Mouse (Mus musculus): ENCODE data around the gene Sos2.
"Not testable (repeated sequence)": the region's sequence is repeated elsewhere in the genome, so short reads cannot be mapped to it uniquely, and the experiment has no call there.

The Sos2 gene

DNA sequence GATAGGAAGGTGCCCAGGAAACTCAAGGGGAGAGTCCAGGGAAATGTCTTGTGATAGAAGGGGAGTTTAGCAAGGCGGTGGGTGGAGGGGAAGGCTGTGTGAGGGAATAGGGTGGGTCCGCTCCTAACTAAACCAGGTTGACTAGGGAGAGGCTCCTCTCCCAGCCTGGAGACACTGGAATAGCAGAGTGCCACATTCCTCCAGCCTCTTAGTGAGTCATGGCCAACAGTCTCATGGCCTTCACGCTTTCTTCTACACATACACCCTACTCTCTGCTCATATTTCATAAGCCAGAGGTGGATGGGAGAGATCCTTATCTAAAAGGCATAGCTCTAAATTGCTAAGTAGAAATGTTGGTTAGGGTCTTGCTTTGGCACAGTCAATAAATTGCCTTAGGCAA lies 111.7 kb downstream of the Sos2 start:
- DNase-seq (ENCODE audit: low spot score) = no peak

GRCm38 (mm10) chr12:69568266-69568665 lies 113.4 kb downstream of the Sos2 start:
- DNase-seq (ENCODE audit: low spot score) = no peak

- DNase-seq (ENCODE audit: low spot score) = not testable (repeated sequence)
Observed at GRCm38 (mm10) chr12:69561006-69561405, 120.6 kb downstream of the Sos2 start.

DNA sequence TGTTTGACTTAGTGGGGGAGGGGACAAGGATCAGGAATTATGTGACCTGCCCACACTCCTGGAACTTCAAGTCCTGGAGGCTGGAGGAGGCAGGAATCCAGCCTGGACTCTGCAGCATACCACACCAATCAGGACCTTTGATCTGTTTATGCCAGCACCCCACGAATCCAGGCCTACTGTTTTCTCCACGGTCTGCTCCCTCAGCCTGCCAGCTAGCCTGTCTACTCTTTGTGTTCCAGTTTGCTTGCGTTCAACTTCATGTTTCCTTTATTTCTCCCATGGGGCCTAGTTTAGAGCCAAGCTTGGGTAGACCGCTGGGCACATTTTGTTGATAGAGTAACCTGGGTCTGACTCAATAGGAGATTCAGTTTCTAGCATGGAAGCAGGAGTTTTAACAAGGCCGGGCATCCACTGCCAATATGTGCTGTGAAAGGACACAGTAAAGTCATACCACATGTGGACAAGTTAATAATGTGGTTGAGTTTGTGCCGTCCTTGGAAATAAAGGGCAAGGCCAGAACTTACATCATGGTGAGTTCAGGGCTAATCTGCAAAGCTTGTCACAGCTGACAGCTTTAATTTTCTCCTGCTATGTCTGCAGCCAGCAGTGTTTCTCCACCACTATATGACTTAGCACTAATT lies 125.3 kb downstream of the Sos2 start:
- DNase-seq (ENCODE audit: low spot score) = no peak

- no peak for DNase-seq (ENCODE audit: low spot score)
Observed at GRCm38 (mm10) chr12:69545456-69546178, 136.0 kb downstream of the Sos2 start.

GRCm38 (mm10) chr12:69544994-69545393 lies 136.7 kb downstream of the Sos2 start:
- DNase-seq (ENCODE audit: low spot score) = no peak

DNA sequence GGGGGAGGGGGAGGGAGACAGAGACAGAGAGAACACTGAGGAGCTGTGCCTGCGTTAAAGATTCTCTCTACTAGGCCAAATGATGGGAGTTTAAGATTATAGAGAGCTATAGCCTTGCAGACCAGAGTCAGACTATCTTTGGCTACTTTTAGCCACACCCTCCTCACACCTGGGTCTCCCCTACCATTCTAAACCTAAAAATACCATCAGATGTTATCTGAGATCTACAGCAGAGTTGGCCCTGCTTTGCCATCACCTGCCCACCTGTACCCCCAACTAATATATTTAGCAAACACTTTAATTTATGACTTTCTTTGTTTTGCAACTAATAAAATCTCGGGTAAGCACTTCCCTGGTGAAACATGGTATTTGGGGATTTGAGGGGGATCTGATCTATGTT lies 137.1 kb downstream of the Sos2 start:
- no peak for DNase-seq (ENCODE audit: low spot score)

DNA sequence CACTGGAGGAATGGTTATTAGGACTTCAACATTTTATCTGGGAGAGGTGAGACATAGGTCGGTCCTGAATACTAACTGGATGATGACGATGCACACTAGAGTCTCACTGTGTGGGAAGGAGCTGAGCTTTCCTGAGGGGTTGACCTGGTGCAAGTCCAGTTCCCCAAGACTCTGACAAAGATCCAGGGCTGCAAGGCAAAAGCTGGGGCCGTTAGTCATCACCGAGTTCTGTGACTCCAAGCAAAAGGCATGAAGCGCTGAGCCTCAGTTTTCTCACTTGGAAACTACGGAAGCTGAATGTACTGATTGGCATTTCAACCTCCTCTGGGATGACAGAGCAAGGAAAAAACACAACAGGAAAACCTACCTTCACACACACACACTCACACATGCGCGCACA lies 139.3 kb downstream of the Sos2 start:
- DNase-seq (ENCODE audit: low spot score) = no peak

- no peak for DNase-seq (ENCODE audit: low spot score)
Observed at GRCm38 (mm10) chr12:69541663-69542062, 140.0 kb downstream of the Sos2 start.

GRCm38 (mm10) chr12:69539353-69539752 lies 142.3 kb downstream of the Sos2 start:
- no peak for DNase-seq (ENCODE audit: low spot score)

DNA sequence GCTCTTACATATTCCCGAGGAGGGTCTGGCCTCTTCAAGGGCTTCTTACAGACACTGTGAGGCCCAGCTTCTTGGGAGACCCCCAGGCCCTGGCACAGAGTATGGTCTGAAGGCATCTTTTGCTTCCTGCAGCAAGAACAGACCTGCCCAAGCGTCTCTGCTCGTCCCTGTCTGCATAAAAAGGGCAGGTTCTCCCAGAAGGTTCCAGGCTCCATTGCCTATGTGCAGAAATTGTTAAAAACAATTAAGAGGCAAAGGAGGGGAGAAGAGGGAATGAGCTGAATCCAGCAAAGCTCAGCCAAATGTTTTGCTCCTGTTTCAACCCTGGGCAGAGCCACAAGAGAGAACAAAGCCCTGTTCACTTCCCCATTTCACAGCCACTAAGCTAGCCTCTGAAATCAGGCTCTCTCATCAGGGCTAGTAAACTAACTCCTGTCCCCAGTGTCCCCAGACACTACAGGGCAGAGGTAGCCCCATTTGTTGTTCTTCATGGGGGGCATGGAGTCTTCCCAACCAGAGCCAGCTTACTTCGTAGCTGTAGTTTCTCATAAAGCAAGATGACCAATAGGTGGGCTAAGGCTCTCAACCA lies 143.2 kb downstream of the Sos2 start:
- no peak for DNase-seq (ENCODE audit: low spot score)

DNA sequence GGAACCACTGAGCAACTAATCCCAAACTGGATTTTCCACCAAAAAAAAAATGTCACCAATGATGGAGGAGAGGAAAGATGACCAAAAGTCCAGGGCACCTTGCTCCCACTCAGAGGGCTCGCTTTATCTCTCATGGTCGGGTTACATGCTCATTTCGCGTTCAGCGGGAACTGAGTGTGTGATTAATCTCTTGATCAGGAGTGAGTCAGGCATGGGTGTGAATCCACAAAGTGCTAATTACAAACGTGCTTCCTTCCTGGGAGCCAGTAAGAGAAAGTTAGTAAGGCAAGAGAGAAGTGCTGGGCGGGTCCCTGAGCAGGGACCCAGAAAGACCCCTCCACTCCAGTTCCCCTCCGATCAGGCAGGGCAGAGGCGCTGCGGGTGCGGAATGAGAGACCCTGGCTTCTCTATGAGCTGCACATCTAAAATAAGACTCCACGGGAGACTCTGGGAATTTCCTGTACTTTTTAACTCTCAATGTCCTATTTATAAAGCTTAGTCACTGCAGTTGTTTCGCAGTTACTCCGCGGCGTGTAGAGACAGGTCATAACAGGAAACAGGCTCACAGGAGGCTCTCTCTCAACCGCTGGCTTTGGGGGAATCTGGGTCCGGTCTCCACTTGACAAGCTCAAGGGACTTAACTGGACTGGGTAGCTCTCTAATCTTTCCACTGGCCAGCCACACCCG lies 143.8 kb downstream of the Sos2 start:
- DNase-seq (ENCODE audit: low spot score) = no peak

DNA sequence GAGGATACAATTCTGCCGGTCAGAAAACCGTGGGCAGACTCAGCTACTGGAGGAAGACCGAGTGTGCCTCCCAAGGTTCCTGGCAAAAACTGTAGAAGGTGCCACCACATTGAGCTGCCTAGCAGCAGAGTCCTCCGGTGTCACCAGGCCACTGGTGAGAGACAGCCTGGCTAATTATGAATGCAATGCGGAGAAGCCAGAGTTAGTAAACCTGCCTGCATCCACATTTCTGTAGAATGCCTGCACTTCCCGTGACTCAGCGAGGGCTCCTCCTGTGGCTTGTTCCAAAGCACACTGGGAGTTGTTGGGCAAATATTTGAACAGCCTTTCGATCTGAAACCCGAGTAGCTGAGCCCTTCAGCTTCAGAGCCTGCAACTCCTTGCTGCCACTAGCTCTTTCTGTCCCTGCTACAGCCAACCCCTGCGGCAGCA lies 144.4 kb downstream of the Sos2 start:
- DNase-seq (ENCODE audit: low spot score) = no peak

DNA sequence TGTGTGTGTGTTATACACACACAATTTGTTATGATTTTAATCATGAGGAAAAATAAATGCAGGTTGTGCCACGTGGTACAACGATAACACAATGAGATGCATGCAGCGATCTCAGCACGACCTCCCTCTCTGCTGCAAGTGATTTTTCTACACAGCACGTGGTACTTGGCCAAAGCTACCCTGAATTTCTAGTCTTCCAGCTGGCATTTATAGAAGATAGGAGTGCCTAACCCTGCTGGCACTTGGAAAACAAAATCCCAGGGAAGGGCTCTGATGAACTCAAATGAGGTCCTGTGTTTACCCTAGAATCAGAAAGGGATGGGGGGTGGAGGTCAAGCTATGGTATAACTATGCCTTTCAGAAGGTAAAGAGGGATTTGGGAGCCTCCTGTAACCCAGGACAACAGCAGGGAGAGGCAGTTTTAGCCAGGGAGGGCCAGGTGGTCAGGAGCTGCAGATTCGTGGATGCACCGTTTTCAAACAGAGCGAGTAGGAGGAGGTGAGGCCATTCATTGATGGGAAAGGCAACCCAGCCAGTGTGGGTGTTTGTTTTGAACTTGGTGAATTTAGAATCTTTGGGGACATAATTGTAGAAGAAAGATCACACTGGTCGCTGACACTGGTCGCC lies 144.9 kb downstream of the Sos2 start:
- DNase-seq (ENCODE audit: low spot score) = no peak

Data from ovary, postnatal 10 days (tissue).